Comparison of ENCODE assay signal across 30 mouse cellular contexts in the genomic region with DNA sequence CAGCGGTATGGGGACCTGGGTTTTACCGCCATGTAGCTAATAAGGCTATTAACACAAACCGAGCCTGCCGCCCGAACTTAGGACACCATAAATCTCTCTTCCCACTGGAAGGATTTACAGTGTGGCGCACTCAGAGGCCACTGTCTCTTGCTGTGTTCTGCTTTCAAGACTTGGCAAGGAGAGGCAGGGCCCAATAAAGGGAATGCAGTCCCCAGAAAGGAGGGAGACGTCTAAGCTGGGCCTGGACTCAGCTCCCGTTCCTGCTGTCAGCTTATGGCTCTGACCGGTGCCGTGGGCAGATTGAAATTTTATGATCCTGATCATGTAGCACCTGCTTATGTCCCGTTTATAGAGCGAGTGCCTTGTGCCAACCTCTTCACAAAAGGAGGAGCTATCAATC.
A peak's percentile ranks its signal among the peaks of the same experiment; 100 is the strongest.
DNase-seq lines count a peak whose midpoint lies in the region; ATAC-seq lines count a peak whose summit lies in the region.
"Had no signal": no experiment of that assay in that cellular context is flagged by ENCODE, and none has a peak within 500 bp of the region (broad histone marks: within the 10 kb centered on the region; RNA-seq: fewer than 3 reads in every experiment).

No protein-coding gene starts in this region.

- H3K4me1 ChIP-seq in forebrain, embryonic 15.5 days, result peaks cover 21% of the 10 kb centered on the region
- H3K4me1 ChIP-seq in forebrain, embryonic 16.5 days (replicated peaks; ENCODE audit: control insufficient read depth, insufficient read depth, low read length), result peaks cover 10% of the 10 kb centered on the region
- peaks cover 33% of the 10 kb centered on the region for H3K4me1 ChIP-seq in neural tube, embryonic 13.5 days (replicated peaks)
- peaks cover 28% of the 10 kb centered on the region for H3K4me1 ChIP-seq in neural tube, embryonic 15.5 days
- H3K4me1 ChIP-seq: embryonic facial prominence, embryonic 10.5 days; embryonic facial prominence, embryonic 13.5 days; heart, embryonic 10.5 days; heart, embryonic 13.5 days; intestine, embryonic 15.5 days had no signal

- H3K9me3 ChIP-seq in forebrain, embryonic 15.5 days, result no peaks in the 10 kb centered on the region
- H3K9me3 ChIP-seq in forebrain, embryonic 16.5 days (ENCODE audit: control insufficient read depth, low read length), result no peaks in the 10 kb centered on the region
- no peaks in the 10 kb centered on the region for H3K9me3 ChIP-seq in neural tube, embryonic 13.5 days
- H3K9me3 ChIP-seq in neural tube, embryonic 15.5 days (replicated peaks), result no peaks in the 10 kb centered on the region
- H3K9me3 ChIP-seq: embryonic facial prominence, embryonic 10.5 days; embryonic facial prominence, embryonic 13.5 days; forebrain, embryonic 12.5 days; heart, embryonic 10.5 days; intestine, embryonic 15.5 days had no signal

- peak; percentile 21 for DNase-seq in cerebellum, postnatal 14 days
- DNase-seq in cerebellum, adult 11 months, result no peak
- DNase-seq in neural tube, embryonic 10.5 days (ENCODE audit: extremely low spot score, low spot score), result no peak
- no peak for DNase-seq in layer of hippocampus, adult 8-10 months (ENCODE audit: low spot score in 2 of 2)
- DNase-seq: adrenal gland, postnatal 10 days; adrenal gland, postnatal 36 days; B cell, adult 2 months; cerebellum, adult 18-20 months; cerebellum, adult 9-10 months; gastrocnemius, postnatal 10 days; gastrocnemius, postnatal 36 days; heart, adult 2 months; heart, postnatal 14 days; heart, postnatal 4 days; kidney, adult 11 months had no signal

- no peak for ATAC-seq in forebrain, embryonic 15.5 days (replicated peaks)
- ATAC-seq in forebrain, embryonic 16.5 days, result no peak
- peak; percentile 55; the same call in 1 of the 2 replicates for ATAC-seq in neural tube, embryonic 13.5 days (ENCODE audit: low read depth)
- ATAC-seq in neural tube, embryonic 15.5 days (ENCODE audit: low FRiP score), result peak; percentile 53; the same call in 1 of the 2 replicates
- ATAC-seq: hindbrain, embryonic 16.5 days; intestine, embryonic 15.5 days; Patski had no signal

- 70% methylated on average over 12 of the region's 12 CpGs for WGBS in forebrain, embryonic 15.5 days
- WGBS in forebrain, embryonic 16.5 days, result 68% methylated on average over 12 of the region's 12 CpGs
- 20% methylated on average over 12 of the region's 12 CpGs for WGBS in neural tube, embryonic 13.5 days
- 17% methylated on average over 12 of the region's 12 CpGs for WGBS in neural tube, embryonic 15.5 days

- H3K27ac ChIP-seq in forebrain, embryonic 15.5 days (replicated peaks), result peak overlapping the region; percentile 56
- no peak overlapping the region for H3K27ac ChIP-seq in forebrain, embryonic 16.5 days (ENCODE audit: low read length)
- H3K27ac ChIP-seq in neural tube, embryonic 13.5 days (replicated peaks), result peak overlapping the region; percentile 50; the same call in 1 of the 2 replicates
- no peak overlapping the region; the same call in 1 of the 2 replicates for H3K27ac ChIP-seq in neural tube, embryonic 15.5 days (replicated peaks)
- H3K27ac ChIP-seq: embryonic facial prominence, embryonic 10.5 days; embryonic facial prominence, embryonic 13.5 days; forebrain, embryonic 12.5 days; heart, adult 2 months; heart, embryonic 10.5 days; heart, embryonic 13.5 days; intestine, embryonic 15.5 days had no signal

- H3K36me3 ChIP-seq in forebrain, embryonic 15.5 days, result no peaks in the 10 kb centered on the region
- no peaks in the 10 kb centered on the region for H3K36me3 ChIP-seq in forebrain, embryonic 16.5 days (ENCODE audit: control insufficient read depth, insufficient read depth)
- no peaks in the 10 kb centered on the region for H3K36me3 ChIP-seq in neural tube, embryonic 13.5 days
- no peaks in the 10 kb centered on the region for H3K36me3 ChIP-seq in neural tube, embryonic 15.5 days
- H3K36me3 ChIP-seq: embryonic facial prominence, embryonic 10.5 days; embryonic facial prominence, embryonic 13.5 days; forebrain, embryonic 12.5 days; G1E; heart, embryonic 10.5 days; heart, embryonic 13.5 days; intestine, embryonic 15.5 days had no signal

- H3K9ac ChIP-seq in forebrain, embryonic 15.5 days (replicated peaks), result no peak overlapping the region
- no peak overlapping the region for H3K9ac ChIP-seq in forebrain, embryonic 16.5 days (replicated peaks; ENCODE audit: low read depth, low read length)
- H3K9ac ChIP-seq in neural tube, embryonic 13.5 days, result no peak overlapping the region
- H3K9ac ChIP-seq in neural tube, embryonic 15.5 days (replicated peaks), result no peak overlapping the region
- H3K9ac ChIP-seq: embryonic facial prominence, embryonic 13.5 days; forebrain, embryonic 12.5 days; heart, embryonic 13.5 days; intestine, embryonic 15.5 days had no signal

- no peak overlapping the region for H3K4me3 ChIP-seq in forebrain, embryonic 15.5 days
- no peak overlapping the region for H3K4me3 ChIP-seq in forebrain, embryonic 16.5 days (replicated peaks; ENCODE audit: low read length)
- no peak overlapping the region for H3K4me3 ChIP-seq in neural tube, embryonic 13.5 days
- no peak overlapping the region for H3K4me3 ChIP-seq in neural tube, embryonic 15.5 days (replicated peaks)
- H3K4me3 ChIP-seq: embryonic facial prominence, embryonic 10.5 days; embryonic facial prominence, embryonic 13.5 days; erythroblast, embryonic 14.5 days; forebrain, embryonic 12.5 days; heart, adult 2 months; heart, embryonic 10.5 days; heart, embryonic 13.5 days; intestine, embryonic 15.5 days had no signal

- H3K27me3 ChIP-seq in forebrain, embryonic 15.5 days, result no peaks in the 10 kb centered on the region
- no peaks in the 10 kb centered on the region for H3K27me3 ChIP-seq in forebrain, embryonic 16.5 days (replicated peaks; ENCODE audit: control insufficient read depth, insufficient read depth, low read length)
- 0 out of 2 replicates have a peak, but pooled peaks cover 5% of the 10 kb centered on the region for H3K27me3 ChIP-seq in neural tube, embryonic 13.5 days
- no peaks in the 10 kb centered on the region for H3K27me3 ChIP-seq in neural tube, embryonic 15.5 days (replicated peaks)
- H3K27me3 ChIP-seq: CH12.LX; embryonic facial prominence, embryonic 13.5 days; heart, embryonic 13.5 days; intestine, embryonic 15.5 days; Patski had no signal

- H3K4me2 ChIP-seq in forebrain, embryonic 15.5 days (replicated peaks), result no peak overlapping the region
- H3K4me2 ChIP-seq in forebrain, embryonic 16.5 days (ENCODE audit: low read length), result no peak overlapping the region
- H3K4me2 ChIP-seq in neural tube, embryonic 13.5 days, result no peak overlapping the region
- H3K4me2 ChIP-seq in neural tube, embryonic 15.5 days, result no peak overlapping the region
- H3K4me2 ChIP-seq: embryonic facial prominence, embryonic 13.5 days; forebrain, embryonic 12.5 days; heart, embryonic 13.5 days; intestine, embryonic 15.5 days had no signal

Comparison
In these comparisons a context has a peak if more than half of its experiments do, and no peak if none do; other contexts are left out.
1. DNase-seq: peak in cerebellum, postnatal 14 days (2 of 2); none in cerebellum, adult 11 months (single experiment), neural tube, embryonic 10.5 days (single experiment) and layer of hippocampus, adult 8-10 months (0 of 2).
2. H3K27ac ChIP-seq: peak in forebrain, embryonic 15.5 days (single experiment) and neural tube, embryonic 13.5 days (single experiment); none in forebrain, embryonic 16.5 days (single experiment) and neural tube, embryonic 15.5 days (single experiment).
3. ATAC-seq: peak in neural tube, embryonic 13.5 days (single experiment) and neural tube, embryonic 15.5 days (single experiment); none in forebrain, embryonic 15.5 days (single experiment) and forebrain, embryonic 16.5 days (single experiment).